Mouse (Mus musculus) liver, embryonic 15.5 days (tissue): ENCODE results near the gene Otud5. TPM values are rescaled to one million over a fixed set of nuclear protein-coding genes. Genes with fewer than 3 reads are reported as not detected.
"Not testable (repeated sequence)": the region's sequence is repeated elsewhere in the genome, so short reads cannot be mapped to it uniquely, and the experiment has no call there.

ENCODE experiments used
- ATAC-seq: fragments of 200-750 bp; cut with Nextera tagmentation; 2 replicates; pipeline ENCODE4 v1.8.0; 2017; ENCODE audit warnings: moderate number of reproducible peaks, mild to moderate bottlenecking, moderate library complexity; ENCODE audit not compliant: insufficient read depth
- H3K27ac ChIP-seq: fragments of 300-500 bp; sonication (generic); replicated peaks from 2 replicates; pipeline ENCODE4 v1.5.1; 2015; ENCODE audit warnings: mild to moderate bottlenecking, inconsistent platforms
- H3K27me3 ChIP-seq: fragments of 300-500 bp; sonication (generic); 2 replicates; pipeline ENCODE4 v1.6.1; 2015; ENCODE audit warnings: mild to moderate bottlenecking, inconsistent platforms
- H3K36me3 ChIP-seq: fragments of 300-500 bp; sonication (generic); replicated peaks from 2 replicates; pipeline ENCODE4 v1.6.1; 2015; ENCODE audit warnings: moderate library complexity, mild to moderate bottlenecking, inconsistent platforms
- H3K4me1 ChIP-seq: fragments of 300-500 bp; sonication (generic); replicated peaks from 2 replicates; pipeline ENCODE4 v1.6.1; 2015; ENCODE audit warnings: inconsistent platforms
- H3K4me2 ChIP-seq: fragments of 300-500 bp; sonication (generic); 2 replicates; pipeline ENCODE4 v1.6.1; 2015; ENCODE audit warnings: moderate library complexity, mild to moderate bottlenecking, inconsistent platforms
- H3K4me3 ChIP-seq: fragments of 300-500 bp; sonication (generic); replicated peaks from 2 replicates; pipeline ENCODE4 v1.5.1; 2015; ENCODE audit warnings: mild to moderate bottlenecking, inconsistent platforms
- H3K9ac ChIP-seq: fragments of 300-500 bp; sonication (generic); 2 replicates; pipeline ENCODE4 v1.6.1; 2015; ENCODE audit warnings: moderate library complexity, mild to moderate bottlenecking, inconsistent platforms
- H3K9me3 ChIP-seq: fragments of 300-500 bp; sonication (generic); replicated peaks from 2 replicates; pipeline ENCODE4 v1.6.1; 2016; ENCODE audit warnings: inconsistent platforms
- WGBS: fragments of 180-500 bp; shearing (Covaris S2); methylation state at CpG from one replicate; pipeline ENCODE4 v1.1.7; 2015; ENCODE audit warnings: mixed read lengths; ENCODE audit not compliant: insufficient replicate concordance; 5-methylcytosine and 5-hydroxymethylcytosine counted together
- polyA plus RNA-seq: library from polyadenylated mRNA; unstranded; fragments of >200 nt; fragmentation: Nextera tagmentation; extraction: Ambion mirVana; gene quantifications from 2 replicates; pipeline ENCODE4 v1.2.1, GENCODE M21; 2015

Otud5 gene
- 44.9 and 54.4 TPM in 2 replicates for polyA plus RNA-seq

DNA sequence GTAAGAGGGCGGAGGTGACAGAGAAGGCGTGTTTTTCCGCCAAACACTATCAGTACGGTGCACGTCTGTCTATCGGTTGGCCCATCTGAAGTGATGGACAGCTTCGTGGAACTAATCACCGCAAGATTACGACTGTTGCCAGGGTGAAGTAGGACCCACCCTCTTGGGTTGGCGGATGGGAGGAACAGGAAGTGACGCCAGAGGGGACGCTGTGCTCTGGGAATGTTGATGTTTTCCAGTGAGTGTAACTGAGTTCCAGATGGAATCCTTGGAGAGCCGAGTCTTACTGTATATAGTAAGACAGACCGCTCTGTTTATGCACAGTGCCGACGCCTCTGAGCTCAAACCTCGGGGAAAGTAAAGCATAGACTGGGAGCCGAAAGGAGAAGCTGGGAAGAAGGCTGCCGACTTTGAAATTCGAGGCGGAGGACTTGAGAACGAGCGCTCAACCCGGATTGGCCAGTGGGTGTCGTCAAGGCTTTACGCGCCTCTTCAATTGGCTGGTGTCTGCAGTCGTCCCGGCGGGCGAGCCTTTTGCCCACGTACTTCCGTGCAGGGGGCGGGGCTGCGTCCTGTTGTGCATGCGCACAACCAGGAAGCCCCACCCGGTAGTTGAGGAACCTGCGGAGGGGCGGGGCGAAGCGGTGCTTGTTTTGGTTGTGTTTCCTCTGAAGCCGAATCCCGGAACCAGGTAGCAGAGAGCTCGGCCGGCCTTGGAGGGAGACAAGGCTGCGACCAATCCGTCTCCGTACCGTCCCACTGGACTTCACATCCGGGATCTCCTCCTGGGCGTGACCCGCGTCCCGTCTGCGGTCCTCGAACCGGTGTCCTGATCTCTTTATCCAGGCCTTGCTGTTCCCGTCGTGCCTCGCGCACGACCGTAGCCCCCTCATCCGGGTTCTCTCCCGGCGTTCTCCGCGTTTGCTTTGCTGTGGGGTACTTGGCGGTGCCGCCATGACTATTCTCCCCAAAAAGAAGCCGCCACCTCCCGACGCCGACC lies at the start of gene Otud5:
Gene Otud5 (plus strand): TSS at position 202 of the 1,000 bp plus-strand sequence.
- peaks cover 70% of the 10 kb centered on the region for H3K4me1 ChIP-seq
- ATAC-seq, result peak; percentile 91

GRCm38 (mm10) chrX:7793361-7793760 lies 47.8 kb upstream of the Otud5 start:
- Histone ChIP-seq H3K36me3 (peaks cover 19% of the 10 kb centered on the region), H3K4me2 (no peak overlapping the region), H3K4me3 (no peak overlapping the region), H3K27me3 (no peaks in the 10 kb centered on the region), H3K9me3 (no peaks in the 10 kb centered on the region), H3K4me1 (peaks cover 16% of the 10 kb centered on the region; the same call in 1 of the 2 replicates), H3K27ac (no peak overlapping the region), H3K9ac (no peak overlapping the region)
- 42% methylated on average over 3 of the region's 3 CpGs for WGBS
- no peak for ATAC-seq

More for the DNA sequence above, at the start of gene Otud5:
- H3K4me2 ChIP-seq, result peak within 1 kb of the TSS; percentile 65
- peak within 1 kb of the TSS; percentile 81 for H3K4me3 ChIP-seq
- peaks cover 26% of the 10 kb centered on the region for H3K36me3 ChIP-seq
- WGBS, result 14% methylated on average over 74 of the region's 74 CpGs
- H3K9ac ChIP-seq, result peak within 1 kb of the TSS; percentile 88
- no peaks in the 10 kb centered on the region for H3K27me3 ChIP-seq
- no peaks in the 10 kb centered on the region for H3K9me3 ChIP-seq
- peak within 1 kb of the TSS; percentile 96 for H3K27ac ChIP-seq

GRCm38 (mm10) chrX:7795016-7795415 lies 46.1 kb upstream of the Otud5 start:
- Histone ChIP-seq H3K4me3 (no peak overlapping the region), H3K27ac (no peak overlapping the region), H3K9me3 (no peaks in the 10 kb centered on the region), H3K9ac (no peak overlapping the region), H3K27me3 (no peaks in the 10 kb centered on the region), H3K4me1 (peaks cover 16% of the 10 kb centered on the region; the same call in 1 of the 2 replicates), H3K36me3 (peaks cover 29% of the 10 kb centered on the region), H3K4me2 (no peak overlapping the region)
- 42% methylated on average over 7 of the region's 7 CpGs for WGBS
- ATAC-seq, result no peak

DNA sequence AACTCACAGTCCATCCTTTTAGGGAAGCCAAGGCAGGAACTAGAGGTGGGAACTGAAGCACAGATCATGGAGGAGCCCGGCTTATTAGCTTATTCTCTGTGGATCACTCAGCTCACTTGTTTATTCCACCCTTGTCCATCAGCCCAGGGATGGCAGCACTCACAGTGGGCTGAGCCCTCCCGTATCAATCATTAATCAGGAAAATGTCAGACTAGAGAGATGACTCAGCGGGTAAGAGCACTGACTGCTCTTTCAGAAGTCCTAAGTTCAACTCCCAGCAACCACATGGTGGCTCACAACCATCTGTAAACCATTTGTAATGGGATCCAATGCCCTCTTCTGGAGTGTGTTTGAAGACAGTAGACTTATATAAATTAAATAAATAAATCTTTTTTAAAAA lies 43.8 kb upstream of the Otud5 start:
- Histone ChIP-seq H3K4me1 (0 out of 2 replicates have a peak, but pooled peaks cover 5% of the 10 kb centered on the region), H3K9me3 (no peaks in the 10 kb centered on the region), H3K27ac (0 out of 2 replicates have a peak overlapping the region, but pooled peaks have one; percentile 33), H3K36me3 (peaks cover 48% of the 10 kb centered on the region), H3K4me2 (no peak overlapping the region), H3K4me3 (no peak overlapping the region), H3K9ac (no peak overlapping the region), H3K27me3 (no peaks in the 10 kb centered on the region)
- 61% methylated on average over 3 of the region's 3 CpGs for WGBS
- peak; percentile 54; the same call in 1 of the 2 replicates for ATAC-seq

DNA sequence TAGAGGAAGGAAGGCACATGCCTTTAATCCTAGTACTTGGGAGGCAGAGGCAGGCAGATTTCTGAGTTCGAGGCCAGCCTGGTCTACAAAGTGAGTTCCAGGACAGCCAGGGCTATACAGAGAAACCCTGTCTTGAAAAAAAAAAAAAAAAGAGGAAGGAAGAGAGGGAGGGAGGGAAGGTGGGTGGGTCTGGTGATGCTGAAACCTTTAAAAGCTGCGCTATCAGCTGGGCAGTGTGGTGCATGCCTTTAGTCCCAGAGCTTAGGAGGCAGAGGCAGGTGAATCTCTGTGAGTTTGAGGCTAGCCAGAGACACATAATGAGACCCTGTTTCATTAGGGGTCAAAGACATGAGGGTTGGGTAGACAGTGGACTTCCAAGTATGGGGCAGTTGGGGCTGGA lies 39.0 kb upstream of the Otud5 start:
- not testable (repeated sequence) for H3K4me3 ChIP-seq, ATAC-seq, H3K27ac ChIP-seq, H3K4me2 ChIP-seq, H3K27me3 ChIP-seq, H3K9ac ChIP-seq, H3K4me1 ChIP-seq, H3K9me3 ChIP-seq
- peaks cover 68% of the 10 kb centered on the region for H3K36me3 ChIP-seq
- WGBS, result 49% methylated on average over 2 of the region's 2 CpGs

- H3K9me3 ChIP-seq, H3K9ac ChIP-seq, ATAC-seq, H3K4me3 ChIP-seq, H3K4me1 ChIP-seq, H3K4me2 ChIP-seq, H3K27ac ChIP-seq, H3K27me3 ChIP-seq: not testable (repeated sequence)
- H3K36me3 ChIP-seq, result peaks cover 83% of the 10 kb centered on the region
- 40% methylated on average over 8 of the region's 8 CpGs for WGBS
Measured at GRCm38 (mm10) chrX:7815016-7815415, 26.1 kb upstream of the Otud5 start.

GRCm38 (mm10) chrX:7821865-7822779 lies 19.0 kb upstream of the Otud5 start, which contains the start of gene Kcnd1:
TSS of gene Kcnd1 (plus strand) at chrX:7822289.
- Histone ChIP-seq H3K4me1 (peaks cover 10% of the 10 kb centered on the region), H3K36me3 (peaks cover 25% of the 10 kb centered on the region), H3K9me3 (no peaks in the 10 kb centered on the region), H3K9ac (no peak within 1 kb of the TSS), H3K27ac (no peak within 1 kb of the TSS), H3K4me3 (0 out of 2 replicates have a peak within 1 kb of the TSS, but pooled peaks have one; percentile 2), H3K27me3 (no peaks in the 10 kb centered on the region), H3K4me2 (peak within 1 kb of the TSS; percentile 45)
- WGBS, result 15% methylated on average over 24 of the region's 24 CpGs
- peak; percentile 22; the same call in 1 of the 2 replicates for ATAC-seq

DNA sequence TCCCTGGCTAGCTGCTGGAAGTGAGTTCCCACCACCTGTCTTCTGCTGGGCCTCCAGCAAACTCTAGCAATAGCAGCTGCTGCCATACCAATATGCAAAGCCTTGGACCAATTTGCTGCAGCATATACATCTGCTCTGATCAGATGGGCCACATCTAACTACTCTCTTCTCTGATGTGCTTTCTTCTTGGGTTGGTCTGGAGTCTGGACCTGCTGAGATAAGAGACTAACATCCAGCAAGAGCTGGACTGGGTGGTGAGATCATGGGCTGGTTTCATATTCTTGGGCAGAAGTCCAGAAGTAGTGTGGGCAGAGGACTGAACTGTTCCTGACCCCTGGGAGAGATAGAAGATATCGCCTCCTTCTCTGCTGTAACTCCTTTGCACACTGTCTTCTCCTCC lies 4.0 kb upstream of the Otud5 start:
- no peaks in the 10 kb centered on the region for H3K36me3 ChIP-seq
- 44% methylated on average over 1 of the region's 1 CpGs for WGBS
- peak overlapping the region; percentile 22; the same call in 1 of the 2 replicates for H3K4me3 ChIP-seq
- H3K27me3 ChIP-seq, result no peaks in the 10 kb centered on the region
- peaks cover 68% of the 10 kb centered on the region for H3K4me1 ChIP-seq
- H3K4me2 ChIP-seq, result peak overlapping the region; percentile 55
- no peaks in the 10 kb centered on the region for H3K9me3 ChIP-seq
- H3K9ac ChIP-seq, result peak overlapping the region; percentile 39; the same call in 1 of the 2 replicates
- ATAC-seq, result peak; percentile 57
- peak overlapping the region; percentile 95 for H3K27ac ChIP-seq

DNA sequence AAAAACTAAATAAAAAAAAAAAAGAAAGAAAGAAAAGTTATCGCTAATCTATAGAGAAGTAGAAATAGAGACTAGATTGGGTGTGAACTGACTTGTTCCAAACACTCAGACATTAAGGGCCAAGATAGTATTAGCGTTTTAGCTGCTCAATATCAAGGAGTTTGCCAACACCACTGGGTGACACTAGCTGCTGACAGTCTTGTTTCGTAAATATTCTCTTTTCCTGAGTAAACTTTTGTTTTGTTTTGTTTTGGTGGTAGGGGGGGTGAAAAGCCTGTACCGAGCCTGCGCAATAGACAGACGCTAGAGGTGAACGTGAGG lies 362 bp upstream of the Otud5 start:
- peak overlapping the region; percentile 60 for H3K4me2 ChIP-seq
- peak overlapping the region; percentile 81 for H3K4me3 ChIP-seq
- no peak overlapping the region; the same call in 1 of the 2 replicates for H3K9ac ChIP-seq
- 17% methylated on average over 7 of the region's 7 CpGs for WGBS
- peaks cover 70% of the 10 kb centered on the region for H3K4me1 ChIP-seq
- peak overlapping the region; percentile 84 for H3K27ac ChIP-seq
- peaks cover 19% of the 10 kb centered on the region; the same call in 1 of the 2 replicates for H3K36me3 ChIP-seq
- H3K27me3 ChIP-seq, result no peaks in the 10 kb centered on the region
- H3K9me3 ChIP-seq, result no peaks in the 10 kb centered on the region
- ATAC-seq, result no peak

- no peak for ATAC-seq
- Histone ChIP-seq H3K27ac (peak overlapping the region; percentile 96), H3K27me3 (no peaks in the 10 kb centered on the region), H3K4me2 (peak overlapping the region; percentile 65), H3K4me1 (peaks cover 62% of the 10 kb centered on the region), H3K36me3 (peaks cover 33% of the 10 kb centered on the region), H3K4me3 (peak overlapping the region; percentile 81), H3K9me3 (no peaks in the 10 kb centered on the region), H3K9ac (peak overlapping the region; percentile 88)
- WGBS, result 25% methylated on average over 42 of the region's 42 CpGs
Measured at GRCm38 (mm10) chrX:7842318-7842717, 1.2 kb downstream of the Otud5 start.
